Mouse (Mus musculus) testis, adult 2 months (tissue): ENCODE results near the gene Gpr153.

ENCODE experiments used
- CTCF ChIP-seq: fragments of 200-500 bp; IDR thresholded peaks from 2 replicates; pipeline ENCODE4 v1.5.1; 2012; ENCODE audit warnings: low read depth, mild to moderate bottlenecking, inconsistent platforms, low read length, moderate library complexity; ENCODE audit not compliant: control insufficient read depth, insufficient read depth, insufficient replicate concordance
- POLR2A ChIP-seq: fragments of 200-500 bp; IDR thresholded peaks from 2 replicates; pipeline ENCODE4 v1.6.1; 2012; ENCODE audit warnings: low read depth, mild to moderate bottlenecking, inconsistent platforms, low read length, moderate library complexity; ENCODE audit not compliant: control insufficient read depth

DNA sequence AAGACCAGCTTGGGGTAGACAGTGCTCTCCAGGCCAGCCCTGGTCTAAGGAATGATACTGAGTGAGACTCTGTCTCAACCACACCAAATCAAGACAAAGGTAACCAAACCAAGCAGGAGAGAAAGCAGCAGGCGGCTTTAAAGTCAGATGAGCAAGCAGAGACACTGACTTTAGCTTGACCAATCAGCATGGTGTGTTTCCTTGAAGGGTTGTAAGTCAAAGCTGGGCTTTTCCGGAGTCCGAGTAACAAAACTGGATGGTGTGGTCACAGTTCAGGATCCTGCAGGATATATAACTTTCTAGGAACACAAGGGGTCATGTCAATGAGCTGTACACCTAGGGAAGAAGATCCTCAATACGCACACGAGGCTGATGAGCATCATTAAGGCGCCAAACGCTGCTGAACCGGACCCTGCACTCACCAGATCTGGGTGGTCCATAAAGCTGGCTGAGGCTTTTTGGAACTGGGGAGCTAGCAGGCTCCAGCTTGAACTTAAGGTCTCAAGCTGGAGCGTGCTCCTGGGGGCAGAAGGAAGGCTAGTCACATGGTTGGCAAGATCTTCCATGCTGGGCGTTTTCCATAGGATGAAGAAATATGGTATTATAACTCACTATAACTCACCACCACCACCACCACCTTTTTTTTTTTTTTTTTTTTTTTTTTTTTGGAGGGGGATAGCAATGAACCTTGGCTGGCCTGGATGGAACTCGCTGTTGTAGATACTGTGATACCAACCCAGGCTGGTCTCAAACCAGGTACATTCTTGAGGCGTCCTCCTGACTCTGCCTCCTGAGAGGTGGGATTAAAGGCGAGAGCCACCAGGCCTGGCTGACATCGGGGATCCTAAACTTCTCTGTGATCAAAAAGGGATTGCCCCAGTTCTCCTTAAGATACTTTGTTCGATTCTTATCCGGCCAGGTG is 50.9 kb downstream of the Gpr153 start:
- no peak for TF ChIP-seq CTCF
- no peak for TF ChIP-seq POLR2A
